Mouse (Mus musculus): ENCODE measurements around the gene Serinc1. TPM values are rescaled to one million over a fixed set of nuclear protein-coding genes. Genes with fewer than 3 reads are reported as not detected.
"Not testable (repeated sequence)": the region's sequence is repeated elsewhere in the genome, so short reads cannot be mapped to it uniquely, and the experiment has no call there.

Gene Serinc1
- total and polyA plus RNA-seq, 2 experiments from 2014 or later, result 381 to 481 TPM

- ATAC-seq (ENCODE audit: low FRiP score) (no peak), DNase-seq (ENCODE audit: low spot score) (no peak)
- 67% methylated on average over 1 of the region's 1 CpGs for WGBS
- Histone ChIP-seq H3K27me3 (ENCODE audit: insufficient read depth, low read length) (no peaks in the 10 kb centered on the region), H3K36me3 (ENCODE audit: insufficient read depth, low read length) (no peaks in the 10 kb centered on the region), H3K9me3 (ENCODE audit: low read length) (no peaks in the 10 kb centered on the region), H3K9ac (replicated peaks; ENCODE audit: low read length, poor library complexity, severe bottlenecking) (no peak overlapping the region), H3K4me3 (ENCODE audit: low read depth, low read length) (no peak overlapping the region), H3K4me1 (ENCODE audit: insufficient read depth, low read length) (no peaks in the 10 kb centered on the region; the same call in 1 of the 2 replicates), H3K4me2 (ENCODE audit: low read depth, low read length, poor library complexity, severe bottlenecking) (no peak overlapping the region), H3K27ac (ENCODE audit: low read depth, low read length) (no peak overlapping the region)
- no peak for TF ChIP-seq CTCF (IDR thresholded peaks at IDR 0.05)
Observed at GRCm38 (mm10) chr10:57566221-57566620, 33.9 kb upstream of the Serinc1 start.

- ATAC-seq (ENCODE audit: low FRiP score), result no peak
Observed at GRCm38 (mm10) chr10:57557597-57557996, 25.3 kb upstream of the Serinc1 start.

GRCm38 (mm10) chr10:57553719-57554118 lies 21.4 kb upstream of the Serinc1 start:
- H3K36me3 ChIP-seq (ENCODE audit: insufficient read depth, low read length), result no peaks in the 10 kb centered on the region
- TF ChIP-seq CTCF (IDR thresholded peaks at IDR 0.05), result no peak
- no peak for DNase-seq (ENCODE audit: low spot score)
- no peaks in the 10 kb centered on the region for H3K9me3 ChIP-seq (ENCODE audit: low read length)
- no peak overlapping the region for H3K27ac ChIP-seq (ENCODE audit: low read depth, low read length)
- H3K9ac ChIP-seq (replicated peaks; ENCODE audit: low read length, poor library complexity, severe bottlenecking), result no peak overlapping the region
- no peaks in the 10 kb centered on the region for H3K27me3 ChIP-seq (ENCODE audit: insufficient read depth, low read length)
- H3K4me2 ChIP-seq (ENCODE audit: low read depth, low read length, poor library complexity, severe bottlenecking), result no peak overlapping the region
- no peak for ATAC-seq (ENCODE audit: low FRiP score)
- no peak overlapping the region for H3K4me3 ChIP-seq (ENCODE audit: low read depth, low read length)
- H3K4me1 ChIP-seq (ENCODE audit: insufficient read depth, low read length), result no peaks in the 10 kb centered on the region
- WGBS, result 92% methylated on average over 1 of the region's 1 CpGs

More at GRCm38 (mm10) chr10:57557597-57557996, 25.3 kb upstream of the Serinc1 start:
- DNase-seq (ENCODE audit: low spot score), result no peak
- H3K9me3 ChIP-seq (ENCODE audit: low read length), result no peaks in the 10 kb centered on the region
- H3K4me1 ChIP-seq (ENCODE audit: insufficient read depth, low read length), result no peaks in the 10 kb centered on the region
- H3K4me3 ChIP-seq (ENCODE audit: low read depth, low read length), result no peak overlapping the region
- H3K27me3 ChIP-seq (ENCODE audit: insufficient read depth, low read length), result no peaks in the 10 kb centered on the region
- WGBS, result 71% methylated on average over 5 of the region's 5 CpGs
- no peak overlapping the region for H3K27ac ChIP-seq (ENCODE audit: low read depth, low read length)
- no peak for TF ChIP-seq CTCF (IDR thresholded peaks at IDR 0.05)
- no peaks in the 10 kb centered on the region for H3K36me3 ChIP-seq (ENCODE audit: insufficient read depth, low read length)
- H3K4me2 ChIP-seq (ENCODE audit: low read depth, low read length, poor library complexity, severe bottlenecking), result no peak overlapping the region
- H3K9ac ChIP-seq (replicated peaks; ENCODE audit: low read length, poor library complexity, severe bottlenecking), result no peak overlapping the region

DNA sequence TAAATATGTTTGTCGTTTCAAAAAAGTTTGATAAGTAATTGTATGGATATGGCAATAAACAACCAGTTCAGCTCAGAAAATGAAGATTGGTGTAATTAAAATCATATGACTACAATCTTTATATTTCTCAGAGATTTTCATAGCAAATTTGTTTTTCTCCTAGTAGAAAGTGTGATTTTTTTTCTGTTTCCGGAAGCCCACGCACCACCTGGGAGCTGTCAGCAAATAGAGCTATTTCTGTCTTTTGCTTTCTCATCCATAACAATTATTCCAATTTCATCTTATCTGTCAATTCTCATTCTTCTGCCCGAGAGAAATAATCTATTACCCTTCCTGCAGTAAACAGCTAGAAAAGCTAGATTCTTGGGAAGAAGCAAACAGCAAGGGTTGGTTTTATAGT lies 17.3 kb upstream of the Serinc1 start:
- Histone ChIP-seq H3K9ac (replicated peaks; ENCODE audit: low read length, poor library complexity, severe bottlenecking) (no peak overlapping the region), H3K4me1 (ENCODE audit: insufficient read depth, low read length) (no peaks in the 10 kb centered on the region), H3K4me3 (ENCODE audit: low read depth, low read length) (no peak overlapping the region), H3K36me3 (ENCODE audit: insufficient read depth, low read length) (no peaks in the 10 kb centered on the region), H3K27ac (ENCODE audit: low read depth, low read length) (no peak overlapping the region), H3K9me3 (ENCODE audit: low read length) (no peaks in the 10 kb centered on the region), H3K27me3 (ENCODE audit: insufficient read depth, low read length) (no peaks in the 10 kb centered on the region), H3K4me2 (ENCODE audit: low read depth, low read length, poor library complexity, severe bottlenecking) (no peak overlapping the region)
- ATAC-seq (ENCODE audit: low FRiP score), result no peak
- TF ChIP-seq CTCF (IDR thresholded peaks at IDR 0.05), result no peak
- no peak for DNase-seq (ENCODE audit: low spot score)
- 82% methylated on average over 4 of the region's 4 CpGs for WGBS

DNA sequence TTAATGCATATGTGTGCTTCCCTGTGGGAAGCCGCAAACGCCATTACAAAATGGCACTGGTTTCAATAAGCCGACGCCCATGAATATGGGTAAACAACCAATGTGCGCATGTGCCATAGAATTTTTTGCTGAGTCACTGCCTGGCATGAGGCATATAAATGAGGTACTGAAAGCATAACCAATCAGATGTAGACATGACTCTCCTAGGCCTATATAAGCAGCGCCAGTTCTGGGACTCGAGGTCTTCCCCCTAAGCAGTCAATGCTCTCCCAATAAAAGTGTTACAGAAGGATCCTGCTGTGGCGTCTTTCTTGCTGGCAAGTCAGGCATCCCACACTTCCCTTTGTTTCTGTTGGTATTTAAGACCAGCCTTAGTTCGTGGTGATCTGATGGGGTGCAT lies 11.6 kb upstream of the Serinc1 start:
- not testable (repeated sequence) for ATAC-seq (ENCODE audit: low FRiP score)
- WGBS, result 75% methylated on average over 9 of the region's 9 CpGs

DNA sequence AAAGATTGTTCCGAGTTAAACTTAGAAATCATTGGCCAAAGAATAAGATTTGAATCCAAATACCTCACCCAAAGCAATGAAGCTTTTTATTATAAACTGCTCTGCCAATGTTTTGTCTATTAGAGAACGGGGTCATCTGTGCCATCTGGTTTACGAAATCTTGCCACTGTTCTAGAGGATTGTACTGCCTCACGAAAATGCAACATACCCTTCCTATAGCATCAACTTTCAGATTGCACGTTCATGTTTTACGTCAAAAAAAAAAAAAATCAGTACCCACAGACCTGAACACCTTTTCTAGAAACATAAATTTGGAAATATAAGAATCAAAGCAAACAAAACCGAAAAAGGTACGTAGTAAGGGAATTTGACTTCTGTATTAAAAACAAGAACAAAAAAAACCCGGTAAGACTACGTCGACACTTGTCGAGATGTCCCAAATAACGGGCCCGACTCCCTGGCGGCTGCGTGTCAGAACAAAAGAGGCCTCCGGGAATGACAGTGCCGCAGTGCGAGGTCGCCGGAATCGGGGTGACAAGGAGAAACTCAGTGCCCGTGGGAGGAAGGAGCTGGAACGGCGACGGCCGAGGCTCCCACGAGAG lies 613 bp downstream of the Serinc1 start:
- ATAC-seq (ENCODE audit: low FRiP score) (peak; percentile 67; the same call in 1 of the 2 replicates), DNase-seq (ENCODE audit: low spot score) (no peak)
- TF ChIP-seq CTCF (IDR thresholded peaks at IDR 0.05), result no peak
- Histone ChIP-seq H3K27me3 (ENCODE audit: insufficient read depth, low read length) (no peaks in the 10 kb centered on the region), H3K9me3 (ENCODE audit: low read length) (no peaks in the 10 kb centered on the region), H3K4me1 (ENCODE audit: insufficient read depth, low read length) (peaks cover 6% of the 10 kb centered on the region; the same call in 1 of the 2 replicates), H3K4me3 (ENCODE audit: low read depth, low read length) (peak overlapping the region; percentile 85), H3K27ac (ENCODE audit: low read depth, low read length) (peak overlapping the region; percentile 97), H3K4me2 (ENCODE audit: low read depth, low read length, poor library complexity, severe bottlenecking) (peak overlapping the region; percentile 72), H3K9ac (replicated peaks; ENCODE audit: low read length, poor library complexity, severe bottlenecking) (peak overlapping the region; percentile 97), H3K36me3 (ENCODE audit: insufficient read depth, low read length) (no peaks in the 10 kb centered on the region)
- WGBS, result 3% methylated on average over 28 of the region's 28 CpGs

More for the DNA sequence above, 11.6 kb upstream of the Serinc1 start:
- H3K36me3 ChIP-seq (ENCODE audit: insufficient read depth, low read length); H3K4me1 ChIP-seq (ENCODE audit: insufficient read depth, low read length); H3K27me3 ChIP-seq (ENCODE audit: insufficient read depth, low read length); H3K4me3 ChIP-seq (ENCODE audit: low read depth, low read length); DNase-seq (ENCODE audit: low spot score); H3K9ac ChIP-seq (replicated peaks; ENCODE audit: low read length, poor library complexity, severe bottlenecking); H3K27ac ChIP-seq (ENCODE audit: low read depth, low read length); H3K4me2 ChIP-seq (ENCODE audit: low read depth, low read length, poor library complexity, severe bottlenecking); H3K9me3 ChIP-seq (ENCODE audit: low read length): not testable (repeated sequence)

Data from midbrain, postnatal 0 days (tissue).